Mouse (Mus musculus) MEL (cell line): ENCODE results near the gene Aaed1. TPM values are rescaled to one million over a fixed set of nuclear protein-coding genes. Genes with fewer than 3 reads are reported as not detected.

Experiments used
- DNase-seq: peaks from one replicate; pipeline ENCODE4 v3.0.0; 2011; ENCODE audit warnings: low read depth, low spot score
- H3K27ac ChIP-seq: 2 replicates; pipeline ENCODE4 v1.5.1; 2012; ENCODE audit warnings: low read depth, mild to moderate bottlenecking, control low read depth, low read length, moderate library complexity; ENCODE audit not compliant: control insufficient read depth
- H3K27me3 ChIP-seq, 2 experiments: fragments of 150-350 bp in 1 of 2; sonication (generic) in 1 of 2; 2 replicates each; pipeline ENCODE4 v1.6.1; 2012; ENCODE audit warnings: low read length in 2 of 2, mild to moderate bottlenecking in 2 of 2, improper control_type of control experiment in 1 of 2, moderate library complexity in 1 of 2; ENCODE audit not compliant: insufficient read depth in 2 of 2, control insufficient read depth in 1 of 2
- H3K36me3 ChIP-seq, 2 experiments: 2 replicates each; pipeline ENCODE4 v1.6.1; 2012 to 2014; ENCODE audit warnings: low read length in 2 of 2, improper control_type of control experiment in 1 of 2, inconsistent platforms in 1 of 2, mild to moderate bottlenecking in 1 of 2; ENCODE audit not compliant: insufficient read depth in 2 of 2, control insufficient read depth in 1 of 2
- H3K4me1 ChIP-seq, 2 experiments: fragments of 150-350 bp in 1 of 2; sonication (generic) in 1 of 2; 2 replicates each; pipeline ENCODE4 v1.6.1; 2012; ENCODE audit warnings: low read length in 2 of 2, improper control_type of control experiment in 1 of 2, mild to moderate bottlenecking in 1 of 2; ENCODE audit not compliant: insufficient read depth in 2 of 2, control insufficient read depth in 1 of 2
- H3K4me3 ChIP-seq, 2 experiments: fragments of 150-350 bp in 1 of 2; sonication (generic) in 1 of 2; 2 replicates each; pipeline ENCODE4 v1.5.1; 2012; ENCODE audit warnings: low read depth in 2 of 2, low read length in 2 of 2, mild to moderate bottlenecking in 2 of 2, moderate library complexity in 2 of 2, control low read depth in 1 of 2, improper control_type of control experiment in 1 of 2; ENCODE audit not compliant: control insufficient read depth in 1 of 2, insufficient read depth in 1 of 2
- H3K79me2 ChIP-seq: 2 replicates; pipeline ENCODE4 v1.6.1; 2012; ENCODE audit warnings: mild to moderate bottlenecking, low read length, moderate library complexity; ENCODE audit not compliant: control insufficient read depth, poor library complexity, insufficient read depth
- H3K9ac ChIP-seq: 2 replicates; pipeline ENCODE4 v1.6.1; 2012; ENCODE audit warnings: low read depth, mild to moderate bottlenecking, control low read depth, low read length, moderate library complexity; ENCODE audit not compliant: control insufficient read depth, poor library complexity, severe bottlenecking
- H3K9me3 ChIP-seq: fragments of 150-350 bp; sonication (generic); replicated peaks from 2 replicates; pipeline ENCODE4 v1.6.1; 2012; ENCODE audit warnings: mild to moderate bottlenecking, low read length, improper control_type of control experiment, moderate library complexity; ENCODE audit not compliant: insufficient read depth
- BHLHE40 ChIP-seq: IDR thresholded peaks from 2 replicates; pipeline ENCODE4 v1.6.1; 2012; ENCODE audit warnings: low read depth, mild to moderate bottlenecking, inconsistent platforms, low read length, improper control_type of control experiment, borderline replicate concordance
- CHD2 ChIP-seq: IDR thresholded peaks from 2 replicates; pipeline ENCODE4 v1.6.1; 2011; ENCODE audit warnings: low read length, improper control_type of control experiment
- ELF1 ChIP-seq: IDR thresholded peaks from 2 replicates; pipeline ENCODE4 v1.6.1; 2014; ENCODE audit warnings: low read depth, mild to moderate bottlenecking, inconsistent platforms, low read length, improper control_type of control experiment, moderate library complexity
- EP300 ChIP-seq, 2 experiments: IDR thresholded peaks; 2 replicates each; pipeline ENCODE4 v1.6.1; 2011; ENCODE audit warnings: improper control_type of control experiment in 2 of 2, low read length in 2 of 2, low read depth in 1 of 2, mild to moderate bottlenecking in 1 of 2
- ETS1 ChIP-seq: IDR thresholded peaks from 2 replicates; pipeline ENCODE4 v1.6.1; 2012; ENCODE audit warnings: low read depth, mild to moderate bottlenecking, inconsistent platforms, low read length, improper control_type of control experiment, moderate library complexity
- GATA1 ChIP-seq: IDR thresholded peaks from 2 replicates; pipeline ENCODE4 v1.6.1; 2011; ENCODE audit warnings: low read depth, low read length, improper control_type of control experiment
- HCFC1 ChIP-seq: IDR thresholded peaks from 2 replicates; pipeline ENCODE4 v1.6.1; 2012; ENCODE audit warnings: low read depth, mild to moderate bottlenecking, inconsistent platforms, low read length, improper control_type of control experiment, moderate library complexity
- JUND ChIP-seq: IDR thresholded peaks from 2 replicates; pipeline ENCODE4 v1.6.1; 2011; ENCODE audit warnings: low read depth, mild to moderate bottlenecking, improper control_type of control experiment, low read length
- KAT2A ChIP-seq: conservative IDR thresholded peaks from 2 replicates; pipeline ENCODE4 v1.6.1; 2012; ENCODE audit warnings: low read depth, low read length, improper control_type of control experiment, inconsistent platforms
- MAX ChIP-seq: IDR thresholded peaks from 2 replicates; pipeline ENCODE4 v1.6.1; 2011; ENCODE audit warnings: low read length, improper control_type of control experiment
- MAZ ChIP-seq: IDR thresholded peaks from 2 replicates; pipeline ENCODE4 v1.6.1; 2012; ENCODE audit warnings: low read depth, mild to moderate bottlenecking, inconsistent platforms, low read length, improper control_type of control experiment
- MXI1 ChIP-seq: IDR thresholded peaks from 2 replicates; pipeline ENCODE4 v1.6.1; 2011; ENCODE audit warnings: mild to moderate bottlenecking, low read depth, low read length, improper control_type of control experiment
- MYB ChIP-seq: IDR thresholded peaks from 2 replicates; pipeline ENCODE4 v1.6.1; 2011; ENCODE audit warnings: mild to moderate bottlenecking, low read depth, low read length, improper control_type of control experiment
- MYC ChIP-seq: IDR thresholded peaks from 2 replicates; pipeline ENCODE4 v1.6.1; 2011; ENCODE audit warnings: low read depth, mild to moderate bottlenecking, low read length, improper control_type of control experiment, moderate library complexity
- NELFE ChIP-seq: IDR thresholded peaks from 2 replicates; pipeline ENCODE4 v1.6.1; 2011; ENCODE audit warnings: low read depth, low read length, improper control_type of control experiment
- RAD21 ChIP-seq: IDR thresholded peaks from 2 replicates; pipeline ENCODE4 v1.6.1; 2011; ENCODE audit warnings: mild to moderate bottlenecking, low read depth, low read length, improper control_type of control experiment
- RCOR1 ChIP-seq: IDR thresholded peaks from 2 replicates; pipeline ENCODE4 v1.6.1; 2012; ENCODE audit warnings: low read depth, mild to moderate bottlenecking, inconsistent platforms, low read length, improper control_type of control experiment
- SMC3 ChIP-seq: IDR thresholded peaks from 2 replicates; pipeline ENCODE4 v1.6.1; 2011; ENCODE audit warnings: low read depth, low read length, improper control_type of control experiment
- TAL1 ChIP-seq: IDR thresholded peaks from 2 replicates; pipeline ENCODE4 v1.6.1; 2012; ENCODE audit warnings: mild to moderate bottlenecking, inconsistent platforms, low read length, moderate library complexity, mixed read lengths
- TBP ChIP-seq: IDR thresholded peaks from 2 replicates; pipeline ENCODE4 v1.8.0; 2011; ENCODE audit warnings: low read depth, low read length, improper control_type of control experiment
- TCF12 ChIP-seq: IDR thresholded peaks from 2 replicates; pipeline ENCODE4 v1.6.1; 2014; ENCODE audit warnings: low read depth, mild to moderate bottlenecking, inconsistent platforms, low read length, improper control_type of control experiment, moderate library complexity
- UBTF ChIP-seq: IDR thresholded peaks from 2 replicates; pipeline ENCODE4 v1.6.1; 2012; ENCODE audit warnings: low read depth, mild to moderate bottlenecking, inconsistent platforms, low read length, improper control_type of control experiment, moderate library complexity, borderline replicate concordance; ENCODE audit not compliant: insufficient read depth
- USF1 ChIP-seq: IDR thresholded peaks from 2 replicates; pipeline ENCODE4 v1.6.1; 2014; ENCODE audit warnings: low read depth, mild to moderate bottlenecking, inconsistent platforms, low read length, improper control_type of control experiment, moderate library complexity
- ZC3H11A ChIP-seq: IDR thresholded peaks from 2 replicates; pipeline ENCODE4 v1.6.1; 2012; ENCODE audit warnings: low read depth, mild to moderate bottlenecking, inconsistent platforms, low read length, improper control_type of control experiment
- ZKSCAN1 ChIP-seq: IDR thresholded peaks from 2 replicates; pipeline ENCODE4 v1.6.1; 2012; ENCODE audit warnings: low read depth, mild to moderate bottlenecking, inconsistent platforms, low read length, improper control_type of control experiment, moderate library complexity
- ZMIZ1 ChIP-seq: IDR thresholded peaks from 2 replicates; pipeline ENCODE4 v1.6.1; 2012; ENCODE audit warnings: low read depth, mild to moderate bottlenecking, inconsistent platforms, low read length, improper control_type of control experiment, moderate library complexity
- polyA plus RNA-seq, 2 experiments: library from polyadenylated mRNA; stranded (reverse) in 1 of 2; unstranded in 1 of 2; fragments of >175 nt in 1 of 2; fragments of >200 nt in 1 of 2; gene quantifications; 2 replicates each; pipeline versions ENCODE4 v1.2.1 to v1.2.4; 2012; ENCODE audit warnings: low replicate concordance in 2 of 2, low read depth in 1 of 2; ENCODE audit not compliant: insufficient read length in 2 of 2, insufficient read depth in 1 of 2, missing spikeins in 1 of 2
- total RNA-seq: library from RNA; depleted of rRNA; stranded (reverse); fragments of 300-350 nt; gene quantifications from 2 replicates; pipeline ENCODE4 v1.2.3, GENCODE M21; 2012

Gene Aaed1
- total and polyA plus RNA-seq, 3 experiments, result 4.2 to 190 (median 13.5) TPM

- H3K79me2 ChIP-seq, result peaks cover 54% of the 10 kb centered on the region
- H3K4me1 ChIP-seq, result peaks cover 2 to 20% of the 10 kb centered on the region in 2 experiments; a peak in 3 of 4 replicates
- no peak overlapping the region for H3K27ac ChIP-seq
- TF ChIP-seq RAD21, result no peak
- TF ChIP-seq GATA1, result peak; percentile 43; the same call in 1 of the 2 replicates
- TF ChIP-seq ETS1, result peak; percentile 46; the same call in 1 of the 2 replicates
- TF ChIP-seq USF1, result no peak
- no peak for TF ChIP-seq KAT2A
- TF ChIP-seq MYB, result no peak
- TF ChIP-seq TAL1, result peak; percentile 68
- no peak for TF ChIP-seq CHD2
- TF ChIP-seq RCOR1, result peak; percentile 73; the same call in 1 of the 2 replicates
- TF ChIP-seq BHLHE40, result no peak
- no peak for TF ChIP-seq UBTF
- TF ChIP-seq ZC3H11A, result no peak
- TF ChIP-seq ELF1, result no peak
- no peak for TF ChIP-seq NELFE
- TF ChIP-seq EP300 (IDR thresholded peaks at IDR 0.05; ENCODE audit: low read depth in 1 of 2, low read length in 2 of 2), result peak; percentile 47 to 64
- TF ChIP-seq TCF12, result peak; percentile 73
- no peak for TF ChIP-seq ZMIZ1
- TF ChIP-seq SMC3, result no peak
- TF ChIP-seq MXI1, result no peak
- TF ChIP-seq ZKSCAN1, result no peak
- peak; percentile 40 for DNase-seq
- H3K36me3 ChIP-seq, result peaks cover 0 to 13% of the 10 kb centered on the region in 2 experiments; a peak in 2 of 4 replicates
- no peak overlapping the region for H3K4me3 ChIP-seq
- H3K27me3 ChIP-seq, result no peaks in the 10 kb centered on the region
- H3K9me3 ChIP-seq, result no peaks in the 10 kb centered on the region
- H3K9ac ChIP-seq, result no peak overlapping the region
Measured at GRCm38 (mm10) chr13:64268384-64268783, 44.1 kb downstream of the Aaed1 start.

GRCm38 (mm10) chr13:64267151-64267550 is 45.4 kb downstream of the Aaed1 start:
- H3K79me2 ChIP-seq, result peaks cover 49% of the 10 kb centered on the region
- H3K27me3 ChIP-seq, result no peaks in the 10 kb centered on the region
- DNase-seq, result no peak
- no peak overlapping the region for H3K9ac ChIP-seq
- H3K4me3 ChIP-seq, result no peak overlapping the region
- H3K9me3 ChIP-seq, result no peaks in the 10 kb centered on the region
- peaks cover 0 to 5% of the 10 kb centered on the region in 2 experiments; a peak in 2 of 4 replicates for H3K36me3 ChIP-seq
- no peak overlapping the region for H3K27ac ChIP-seq
- TF ChIP-seq USF1 (no peak), MYC (no peak), JUND (no peak), TAL1 (no peak), MAX (no peak), TBP (no peak), UBTF (no peak), ZKSCAN1 (no peak), EP300 (IDR thresholded peaks at IDR 0.05; ENCODE audit: low read depth in 1 of 2, low read length in 2 of 2) (no peak), HCFC1 (no peak), MAZ (no peak)
- peaks cover 0 to 14% of the 10 kb centered on the region in 2 experiments; a peak in 2 of 4 replicates for H3K4me1 ChIP-seq
